Mouse (Mus musculus): Measurements from ENCODE around the gene Foxred1.

GRCm38 (mm10) chr9:35186430-35186829, 24.4 kb downstream of the Foxred1 start:
- no peak for TF ChIP-seq CTCF (IDR thresholded peaks at IDR 0.05; ENCODE audit: control insufficient read depth, insufficient read depth, insufficient read length)
- no peak for TF ChIP-seq CEBPB (IDR thresholded peaks at IDR 0.05; ENCODE audit: low read depth)
